ENCODE assay signal across 1 mouse cellular context in the genomic region with DNA sequence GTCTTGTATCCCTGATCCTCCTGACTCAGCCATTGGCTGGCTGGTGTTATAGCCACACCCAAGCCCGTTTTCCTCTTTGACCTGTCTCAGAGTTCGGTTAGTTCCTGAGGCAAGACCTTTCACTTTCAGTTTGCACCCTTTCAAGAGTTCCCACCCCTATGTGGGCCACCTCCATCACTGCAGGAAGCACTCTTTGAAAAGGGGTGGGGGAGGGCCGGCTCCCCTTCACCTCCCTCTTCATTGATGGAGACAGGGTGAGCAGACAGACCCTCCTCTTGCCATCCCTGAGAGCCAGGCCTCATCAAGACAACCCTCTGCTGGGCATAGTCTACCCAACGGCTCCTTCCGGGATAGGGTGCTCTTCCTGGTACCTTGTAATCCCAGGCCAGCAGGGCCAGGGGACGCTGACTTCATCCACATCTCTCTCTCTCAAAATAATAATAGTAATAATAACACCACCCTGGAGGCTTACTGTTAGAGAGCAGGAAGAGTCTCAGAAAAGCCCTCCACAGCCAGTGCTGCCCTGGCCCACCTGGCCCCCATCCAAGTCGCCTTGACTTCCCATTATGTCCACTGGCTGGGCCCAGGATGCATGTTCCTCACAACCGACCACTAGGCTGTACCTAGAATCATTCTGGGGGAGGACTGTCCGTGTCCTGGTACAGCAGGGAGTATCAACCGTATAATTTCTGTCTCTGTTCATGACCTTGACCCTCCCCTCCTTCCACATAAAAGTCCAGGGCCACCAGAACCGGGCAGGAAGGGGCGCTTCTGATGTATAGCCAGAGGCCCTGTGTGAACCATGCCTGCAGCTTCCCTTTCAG.
TF ChIP-seq lines count a peak whose summit lies in the region.

No protein-coding gene starts in this region.

TF ChIP-seq in MEL, 35 proteins besides CTCF, POLR2A, EP300 and RAD21 (continued from another document):
- 0 out of 2 replicates have a peak, but pooled peaks have one; percentile 5 for TF ChIP-seq MXI1 (IDR thresholded peaks at IDR 0.05; ENCODE audit: low read depth, low read length)
